Mouse (Mus musculus) bone marrow, adult 2 months (tissue): ENCODE measurements around the gene Tas1r3.

Experiments
- CTCF ChIP-seq: fragments of 200-500 bp; IDR thresholded peaks from 2 replicates; pipeline ENCODE4 v1.5.1; 2011; ENCODE audit warnings: low read length, control low read depth; ENCODE audit not compliant: control insufficient read depth, insufficient read depth
- POLR2A ChIP-seq: fragments of 200-500 bp; IDR thresholded peaks from 2 replicates; pipeline ENCODE4 v1.6.1; 2011; ENCODE audit warnings: low read depth, mild to moderate bottlenecking, control low read depth, low read length, borderline replicate concordance; ENCODE audit not compliant: control insufficient read depth

DNA sequence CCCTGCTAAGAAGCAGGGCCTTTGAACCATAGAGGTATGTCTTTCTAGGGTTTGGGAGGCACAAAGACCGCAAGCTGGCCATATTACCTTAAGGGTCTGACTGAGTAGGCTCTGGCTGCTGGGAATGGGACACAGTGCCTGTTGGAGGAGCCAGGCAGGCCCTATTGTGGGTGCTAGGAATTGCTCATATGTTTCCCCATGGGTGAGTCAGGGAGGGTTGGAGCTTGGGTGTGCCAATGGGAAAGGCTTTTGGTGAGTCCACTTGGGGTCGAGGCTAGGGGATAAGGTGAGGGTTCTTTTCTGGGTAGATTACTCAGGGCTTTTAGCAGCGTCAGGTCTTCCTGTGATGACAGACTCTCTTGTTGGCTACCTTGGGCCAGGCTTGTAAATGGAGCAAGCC, 11.8 kb downstream of the Tas1r3 start:
- TF ChIP-seq CTCF (no peak), POLR2A (no peak)
